Comparison of ENCODE assay signal across 15 mouse cellular contexts in genomic region chr7:80911053-80911452, GRCm38 (mm10). TPM values are rescaled to one million over a fixed set of nuclear protein-coding genes. Genes with fewer than 3 reads are reported as not detected.
A peak's percentile ranks its signal among the peaks of the same experiment; 100 is the strongest.
DNase-seq lines count a peak whose midpoint lies in the region; ATAC-seq lines count a peak whose summit lies in the region.
"Had no signal": no experiment of that assay in that cellular context is flagged by ENCODE, and none has a peak within 500 bp of the region (broad histone marks: within the 10 kb centered on the region; RNA-seq: fewer than 3 reads in every experiment).

No protein-coding gene starts in this region.

- no peak overlapping the region for H3K27ac ChIP-seq in midbrain, embryonic 11.5 days (ENCODE audit: low read depth, low read length)
- no peak overlapping the region for H3K27ac ChIP-seq in midbrain, embryonic 16.5 days (ENCODE audit: low read length)
- H3K27ac ChIP-seq in embryonic facial prominence, embryonic 10.5 days (replicated peaks): no peak overlapping the region
- no peak overlapping the region for H3K27ac ChIP-seq in limb, embryonic 15.5 days
- H3K27ac ChIP-seq: gastrocnemius, adult 2 months; heart, adult 2 months; kidney, embryonic 15.5 days; limb, embryonic 12.5 days; midbrain, embryonic 12.5 days; stomach, embryonic 15.5 days had no signal

- H3K9me3 ChIP-seq in midbrain, embryonic 11.5 days (ENCODE audit: control insufficient read depth, low read length): no peaks in the 10 kb centered on the region
- no peaks in the 10 kb centered on the region for H3K9me3 ChIP-seq in midbrain, embryonic 16.5 days (replicated peaks; ENCODE audit: control insufficient read depth, low read length, poor library complexity, severe bottlenecking)
- no peaks in the 10 kb centered on the region for H3K9me3 ChIP-seq in embryonic facial prominence, embryonic 10.5 days
- no peaks in the 10 kb centered on the region for H3K9me3 ChIP-seq in limb, embryonic 15.5 days
- H3K9me3 ChIP-seq: kidney, embryonic 15.5 days; limb, embryonic 12.5 days; midbrain, embryonic 12.5 days; stomach, embryonic 15.5 days had no signal

- 89% methylated on average over 7 of the region's 7 CpGs for WGBS in midbrain, embryonic 11.5 days
- WGBS in midbrain, embryonic 16.5 days: 83% methylated on average over 7 of the region's 7 CpGs
- 83% methylated on average over 7 of the region's 7 CpGs for WGBS in embryonic facial prominence, embryonic 10.5 days
- WGBS in limb, embryonic 15.5 days: 72% methylated on average over 7 of the region's 7 CpGs

- DNase-seq in midbrain, embryonic 11.5 days (ENCODE audit: low spot score, missing footprints): peak; percentile 64
- peak; percentile 34 for DNase-seq in embryonic facial prominence, embryonic 10.5 days (ENCODE audit: low spot score)
- DNase-seq in cerebellum, adult 9-11 months: no peak
- DNase-seq in cerebellum, postnatal 25 days: no peak
- DNase-seq in frontal cortex, postnatal 25 days (ENCODE audit: low spot score in 2 of 2): no peak
- DNase-seq: adrenal gland, adult 8-10 months; gastrocnemius, adult 2 months; heart, adult 2 months; heart, postnatal 36 days had no signal

- peaks cover 9% of the 10 kb centered on the region for H3K36me3 ChIP-seq in midbrain, embryonic 11.5 days (ENCODE audit: control insufficient read depth, insufficient read depth, low read length)
- H3K36me3 ChIP-seq in midbrain, embryonic 16.5 days (ENCODE audit: control insufficient read depth, insufficient read depth, low read length): peaks cover 17% of the 10 kb centered on the region
- peaks cover 97% of the 10 kb centered on the region for H3K36me3 ChIP-seq in embryonic facial prominence, embryonic 10.5 days (replicated peaks)
- peaks cover 71% of the 10 kb centered on the region for H3K36me3 ChIP-seq in limb, embryonic 15.5 days

- no peak overlapping the region for H3K9ac ChIP-seq in midbrain, embryonic 11.5 days (ENCODE audit: low read length)
- H3K9ac ChIP-seq in midbrain, embryonic 16.5 days (ENCODE audit: low read depth, low read length): no peak overlapping the region
- H3K9ac ChIP-seq in limb, embryonic 15.5 days: no peak overlapping the region
- H3K9ac ChIP-seq: kidney, embryonic 15.5 days; limb, embryonic 12.5 days; midbrain, embryonic 12.5 days; stomach, embryonic 15.5 days had no signal

- no peak overlapping the region for H3K4me2 ChIP-seq in midbrain, embryonic 11.5 days
- H3K4me2 ChIP-seq in midbrain, embryonic 16.5 days (ENCODE audit: low read length): no peak overlapping the region
- no peak overlapping the region for H3K4me2 ChIP-seq in limb, embryonic 15.5 days
- H3K4me2 ChIP-seq: kidney, embryonic 15.5 days; limb, embryonic 12.5 days; midbrain, embryonic 12.5 days; stomach, embryonic 15.5 days had no signal

- no peaks in the 10 kb centered on the region for H3K4me1 ChIP-seq in midbrain, embryonic 11.5 days (ENCODE audit: control insufficient read depth, insufficient read depth, low read length)
- no peaks in the 10 kb centered on the region for H3K4me1 ChIP-seq in midbrain, embryonic 16.5 days (ENCODE audit: control insufficient read depth, insufficient read depth, low read length)
- no peaks in the 10 kb centered on the region for H3K4me1 ChIP-seq in embryonic facial prominence, embryonic 10.5 days
- no peaks in the 10 kb centered on the region for H3K4me1 ChIP-seq in limb, embryonic 15.5 days
- H3K4me1 ChIP-seq: kidney, embryonic 15.5 days; limb, embryonic 12.5 days; midbrain, embryonic 12.5 days; stomach, embryonic 15.5 days had no signal

- no peak overlapping the region for H3K4me3 ChIP-seq in midbrain, embryonic 11.5 days (ENCODE audit: low read depth, low read length)
- no peak overlapping the region for H3K4me3 ChIP-seq in midbrain, embryonic 16.5 days (ENCODE audit: low read depth, low read length)
- H3K4me3 ChIP-seq in embryonic facial prominence, embryonic 10.5 days: no peak overlapping the region
- H3K4me3 ChIP-seq in limb, embryonic 15.5 days: no peak overlapping the region
- H3K4me3 ChIP-seq: gastrocnemius, adult 2 months; heart, adult 2 months; kidney, embryonic 15.5 days; limb, embryonic 12.5 days; midbrain, embryonic 12.5 days; stomach, embryonic 15.5 days had no signal

- no peaks in the 10 kb centered on the region for H3K27me3 ChIP-seq in midbrain, embryonic 11.5 days (ENCODE audit: control insufficient read depth, insufficient read depth, low read length)
- H3K27me3 ChIP-seq in midbrain, embryonic 16.5 days (ENCODE audit: control insufficient read depth, insufficient read depth, low read depth, low read length): no peaks in the 10 kb centered on the region
- no peaks in the 10 kb centered on the region for H3K27me3 ChIP-seq in embryonic facial prominence, embryonic 10.5 days (replicated peaks; ENCODE audit: low read depth, poor library complexity, severe bottlenecking)
- H3K27me3 ChIP-seq in limb, embryonic 15.5 days: no peaks in the 10 kb centered on the region
- H3K27me3 ChIP-seq: kidney, embryonic 15.5 days; limb, embryonic 12.5 days; midbrain, embryonic 12.5 days; stomach, embryonic 15.5 days had no signal

- ATAC-seq in midbrain, embryonic 11.5 days (ENCODE audit: low FRiP score): no peak
- no peak for ATAC-seq in midbrain, embryonic 16.5 days
- ATAC-seq in limb, embryonic 15.5 days (ENCODE audit: insufficient number of reproducible peaks, low FRiP score, low TSS enrichment, low read depth): 0 out of 2 replicates have a peak, but pooled peaks have one; percentile 35

RNA-seq across cellular contexts. Expression of gene Nmb, which starts 6.2 kb away (rescaled TPM):
- polyA plus RNA-seq in midbrain, embryonic 11.5 days (2014; fragmentation: Nextera tagmentation; extraction: Ambion mirVana): 6.9 and 7.9 TPM in 2 replicates
- polyA plus RNA-seq in midbrain, embryonic 16.5 days (2015; fragmentation: Nextera tagmentation; extraction: Ambion mirVana): 4.6 and 5.9 TPM in 2 replicates
- polyA plus RNA-seq in embryonic facial prominence, embryonic 10.5 days (2016; fragmentation: Nextera tagmentation; extraction: Ambion mirVana): 7.0 and 7.4 TPM in 2 replicates
- polyA plus RNA-seq in limb, embryonic 15.5 days (2015; fragmentation: Nextera tagmentation; extraction: Ambion mirVana): 5.6 and 6.6 TPM in 2 replicates

RNA-seq across cellular contexts. Expression of gene Wdr73, which starts 10.0 kb away (rescaled TPM):
- 36.1 and 41.2 TPM in 2 replicates for polyA plus RNA-seq in midbrain, embryonic 11.5 days (2014; fragmentation: Nextera tagmentation; extraction: Ambion mirVana)
- polyA plus RNA-seq in midbrain, embryonic 16.5 days (2015; fragmentation: Nextera tagmentation; extraction: Ambion mirVana): 35.1 and 36.3 TPM in 2 replicates
- polyA plus RNA-seq in embryonic facial prominence, embryonic 10.5 days (2016; fragmentation: Nextera tagmentation; extraction: Ambion mirVana): 49.1 and 52.0 TPM in 2 replicates
- polyA plus RNA-seq in limb, embryonic 15.5 days (2015; fragmentation: Nextera tagmentation; extraction: Ambion mirVana): 26.3 and 27.4 TPM in 2 replicates

RNA-seq across cellular contexts. Expression of gene Sec11a, which starts 36.5 kb away (rescaled TPM):
- polyA plus RNA-seq in midbrain, embryonic 11.5 days (2014; fragmentation: Nextera tagmentation; extraction: Ambion mirVana): 204 TPM in 2 replicates
- 156 and 157 TPM in 2 replicates for polyA plus RNA-seq in midbrain, embryonic 16.5 days (2015; fragmentation: Nextera tagmentation; extraction: Ambion mirVana)
- polyA plus RNA-seq in embryonic facial prominence, embryonic 10.5 days (2016; fragmentation: Nextera tagmentation; extraction: Ambion mirVana): 188 and 190 TPM in 2 replicates
- 219 and 230 TPM in 2 replicates for polyA plus RNA-seq in limb, embryonic 15.5 days (2015; fragmentation: Nextera tagmentation; extraction: Ambion mirVana)

RNA-seq across cellular contexts. Expression of gene Zscan2, which starts 50.3 kb away (rescaled TPM):
- 3.8 and 5.0 TPM in 2 replicates for polyA plus RNA-seq in midbrain, embryonic 11.5 days (2014; fragmentation: Nextera tagmentation; extraction: Ambion mirVana)
- 4.0 TPM in 2 replicates for polyA plus RNA-seq in midbrain, embryonic 16.5 days (2015; fragmentation: Nextera tagmentation; extraction: Ambion mirVana)
- 3.0 and 3.5 TPM in 2 replicates for polyA plus RNA-seq in embryonic facial prominence, embryonic 10.5 days (2016; fragmentation: Nextera tagmentation; extraction: Ambion mirVana)
- 2.3 and 2.6 TPM in 2 replicates for polyA plus RNA-seq in limb, embryonic 15.5 days (2015; fragmentation: Nextera tagmentation; extraction: Ambion mirVana)

Comparison
In these comparisons a context has a peak if more than half of its experiments do, and no peak if none do; other contexts are left out.
1. DNase-seq: peak in midbrain, embryonic 11.5 days (single experiment) and embryonic facial prominence, embryonic 10.5 days (single experiment); none in cerebellum, adult 9-11 months (single experiment), cerebellum, postnatal 25 days (0 of 2) and frontal cortex, postnatal 25 days (0 of 2).